Mouse (Mus musculus) liver, adult 2 months (tissue): ENCODE results near the gene Anapc4. TPM values are rescaled to one million over a fixed set of nuclear protein-coding genes. Genes with fewer than 3 reads are reported as not detected.

Source experiments
- DNase-seq: peaks from one replicate; pipeline ENCODE4 v3.0.0-alpha.2; 2011; ENCODE audit warnings: low read depth, low spot score; ENCODE audit errors: extremely low read depth
- H3K27ac ChIP-seq: fragments of 200-500 bp; replicated peaks from 2 replicates; pipeline ENCODE4 v1.5.1; 2012; ENCODE audit warnings: low read depth, mild to moderate bottlenecking, control low read depth, inconsistent platforms, low read length; ENCODE audit not compliant: insufficient read depth
- H3K27me3 ChIP-seq: fragments of 200-500 bp; 2 replicates; pipeline ENCODE4 v1.6.1; 2012; ENCODE audit warnings: mild to moderate bottlenecking, moderate library complexity, low read length, inconsistent platforms; ENCODE audit not compliant: control insufficient read depth, insufficient read depth
- H3K36me3 ChIP-seq: fragments of 200-500 bp; 2 replicates; pipeline ENCODE4 v1.6.1; 2012; ENCODE audit warnings: low read length, inconsistent platforms; ENCODE audit not compliant: control insufficient read depth, insufficient read depth
- H3K4me1 ChIP-seq: fragments of 200-500 bp; 2 replicates; pipeline ENCODE4 v1.6.1; 2011; ENCODE audit warnings: low read length; ENCODE audit not compliant: control insufficient read depth, insufficient read depth
- H3K4me3 ChIP-seq: fragments of 200-500 bp; 2 replicates; pipeline ENCODE4 v1.5.1; 2011; ENCODE audit warnings: low read depth, mild to moderate bottlenecking, control low read depth, low read length, moderate library complexity; ENCODE audit not compliant: insufficient read depth
- H3K79me2 ChIP-seq: fragments of 200-500 bp; 2 replicates; pipeline ENCODE4 v1.6.1; 2012; ENCODE audit warnings: inconsistent platforms, mild to moderate bottlenecking, low read length, moderate library complexity; ENCODE audit not compliant: control insufficient read depth, insufficient read depth
- H3K9ac ChIP-seq: fragments of 200-500 bp; 2 replicates; pipeline ENCODE4 v1.6.1; 2012; ENCODE audit warnings: low read depth, mild to moderate bottlenecking, control low read depth, inconsistent platforms, low read length
- CTCF ChIP-seq: fragments of 200-500 bp; IDR thresholded peaks from 2 replicates; pipeline ENCODE4 v1.5.1; 2011; ENCODE audit warnings: low read depth, low read length, control low read depth
- POLR2A ChIP-seq: fragments of 200-500 bp; IDR thresholded peaks from 2 replicates; pipeline ENCODE4 v1.6.1; 2011; ENCODE audit warnings: low read length, control low read depth; ENCODE audit not compliant: insufficient read depth; ENCODE audit errors: extremely low read depth
- WGBS: fragments of 180-500 bp; shearing (Covaris S2); methylation state at CpG from one replicate; pipeline ENCODE4 v1.1.7; 2018; 5-methylcytosine and 5-hydroxymethylcytosine counted together
- polyA plus RNA-seq: library from polyadenylated mRNA; depleted of rRNA; stranded (reverse); fragments of >200 nt; gene quantifications from 2 replicates; pipeline ENCODE4 v1.2.3, GENCODE M21; 2012
- total RNA-seq: library from RNA; depleted of rRNA; stranded (reverse); fragments of >200 nt; gene quantifications from 2 replicates; pipeline ENCODE4 v1.2.3, GENCODE M21; 2014

Anapc4 gene
- total and polyA plus RNA-seq, 2 experiments, result 5.2 to 33.7 TPM

GRCm38 (mm10) chr5:52844319-52844718 lies 10.5 kb downstream of the Anapc4 start:
- DNase-seq, result no peak
- Histone ChIP-seq H3K27me3 (no peaks in the 10 kb centered on the region), H3K4me1 (no peaks in the 10 kb centered on the region), H3K9ac (no peak overlapping the region), H3K79me2 (no peaks in the 10 kb centered on the region), H3K4me3 (no peak overlapping the region), H3K27ac (no peak overlapping the region), H3K36me3 (peaks cover 43% of the 10 kb centered on the region)
- no peak for TF ChIP-seq POLR2A
- TF ChIP-seq CTCF, result no peak
- WGBS, result 96% methylated on average over 7 of the region's 7 CpGs

GRCm38 (mm10) chr5:52855727-52856126 lies 21.9 kb downstream of the Anapc4 start:
- Histone ChIP-seq H3K27me3 (no peaks in the 10 kb centered on the region), H3K27ac (no peak overlapping the region), H3K4me1 (no peaks in the 10 kb centered on the region), H3K9ac (no peak overlapping the region), H3K4me3 (no peak overlapping the region), H3K36me3 (peaks cover 33% of the 10 kb centered on the region), H3K79me2 (no peaks in the 10 kb centered on the region)
- TF ChIP-seq POLR2A, result no peak
- TF ChIP-seq CTCF, result no peak
- 96% methylated on average over 5 of the region's 5 CpGs for WGBS
- DNase-seq, result no peak

- WGBS, result 86% methylated on average over 8 of the region's 8 CpGs
- TF ChIP-seq POLR2A, result no peak
- no peak for TF ChIP-seq CTCF
- H3K4me3 ChIP-seq, result no peak overlapping the region
- H3K79me2 ChIP-seq, result no peaks in the 10 kb centered on the region
- no peaks in the 10 kb centered on the region for H3K27me3 ChIP-seq
- no peaks in the 10 kb centered on the region for H3K4me1 ChIP-seq
- H3K9ac ChIP-seq, result no peak overlapping the region
- H3K27ac ChIP-seq, result no peak overlapping the region
- H3K36me3 ChIP-seq, result peaks cover 32% of the 10 kb centered on the region
- no peak for DNase-seq
Measured at GRCm38 (mm10) chr5:52864446-52864845, 30.6 kb downstream of the Anapc4 start.

GRCm38 (mm10) chr5:52865825-52866224 lies 32.0 kb downstream of the Anapc4 start:
- H3K79me2 ChIP-seq, result no peaks in the 10 kb centered on the region
- H3K27me3 ChIP-seq, result no peaks in the 10 kb centered on the region
- H3K9ac ChIP-seq, result no peak overlapping the region
- no peak overlapping the region for H3K4me3 ChIP-seq
- no peaks in the 10 kb centered on the region for H3K4me1 ChIP-seq
- WGBS, result 81% methylated on average over 9 of the region's 9 CpGs
- H3K27ac ChIP-seq, result no peak overlapping the region
- TF ChIP-seq CTCF, result no peak
- no peak for DNase-seq
- H3K36me3 ChIP-seq, result peaks cover 29% of the 10 kb centered on the region

- H3K9ac ChIP-seq, result no peak overlapping the region
- TF ChIP-seq CTCF (no peak), POLR2A (no peak)
- H3K36me3 ChIP-seq, result peaks cover 25% of the 10 kb centered on the region
- no peak overlapping the region for H3K27ac ChIP-seq
- no peak for DNase-seq
- H3K79me2 ChIP-seq, result no peaks in the 10 kb centered on the region
- H3K4me3 ChIP-seq, result no peak overlapping the region
- no peaks in the 10 kb centered on the region for H3K4me1 ChIP-seq
- 87% methylated on average over 18 of the region's 18 CpGs for WGBS
- H3K27me3 ChIP-seq, result no peaks in the 10 kb centered on the region
Measured at GRCm38 (mm10) chr5:52866361-52867155, 32.7 kb downstream of the Anapc4 start.
